Mouse (Mus musculus) brain, adult 2 months (tissue): Measurements from ENCODE around the gene Kat6b.

Experiments used
- DNase-seq: peaks from one replicate; pipeline ENCODE4 v3.0.0; 2011; ENCODE audit warnings: low read depth, low spot score

Gene Kat6b

DNA sequence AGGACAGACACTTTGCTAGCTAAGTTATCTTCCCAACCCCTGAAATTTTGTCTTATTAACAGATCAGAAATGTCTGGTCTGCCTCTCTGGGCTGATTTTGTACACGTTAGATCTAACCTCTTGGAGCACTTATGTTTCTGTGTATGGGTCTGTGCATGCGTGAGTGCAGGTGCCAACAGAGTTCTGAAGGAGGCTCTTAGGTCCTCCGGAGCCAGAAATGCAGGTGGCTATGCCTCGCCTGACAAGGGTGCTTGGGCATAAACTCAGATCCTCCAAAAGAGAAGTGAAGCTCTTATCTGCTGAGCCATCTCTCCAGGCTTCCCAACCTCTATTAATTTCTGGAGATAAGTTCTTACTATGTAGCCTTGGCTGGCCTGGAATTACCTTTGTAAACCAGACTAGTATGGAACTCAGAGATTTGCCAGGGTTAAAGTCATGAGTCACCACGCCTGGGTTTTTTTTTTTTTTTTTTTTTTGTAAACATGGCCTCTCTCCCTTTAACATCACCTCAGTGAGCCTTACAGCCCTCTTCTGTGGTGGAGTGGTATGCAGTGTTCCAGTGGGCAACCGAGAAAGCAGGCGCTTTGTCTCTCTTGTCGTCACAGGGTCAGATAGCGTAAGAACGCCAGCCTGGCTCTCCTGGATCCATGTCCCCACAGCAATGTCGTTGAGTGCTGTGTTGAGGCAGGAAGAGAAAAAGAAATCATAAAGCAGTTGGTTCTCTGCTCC, 79.4 kb downstream of the Kat6b start:
- no peak for DNase-seq

DNA sequence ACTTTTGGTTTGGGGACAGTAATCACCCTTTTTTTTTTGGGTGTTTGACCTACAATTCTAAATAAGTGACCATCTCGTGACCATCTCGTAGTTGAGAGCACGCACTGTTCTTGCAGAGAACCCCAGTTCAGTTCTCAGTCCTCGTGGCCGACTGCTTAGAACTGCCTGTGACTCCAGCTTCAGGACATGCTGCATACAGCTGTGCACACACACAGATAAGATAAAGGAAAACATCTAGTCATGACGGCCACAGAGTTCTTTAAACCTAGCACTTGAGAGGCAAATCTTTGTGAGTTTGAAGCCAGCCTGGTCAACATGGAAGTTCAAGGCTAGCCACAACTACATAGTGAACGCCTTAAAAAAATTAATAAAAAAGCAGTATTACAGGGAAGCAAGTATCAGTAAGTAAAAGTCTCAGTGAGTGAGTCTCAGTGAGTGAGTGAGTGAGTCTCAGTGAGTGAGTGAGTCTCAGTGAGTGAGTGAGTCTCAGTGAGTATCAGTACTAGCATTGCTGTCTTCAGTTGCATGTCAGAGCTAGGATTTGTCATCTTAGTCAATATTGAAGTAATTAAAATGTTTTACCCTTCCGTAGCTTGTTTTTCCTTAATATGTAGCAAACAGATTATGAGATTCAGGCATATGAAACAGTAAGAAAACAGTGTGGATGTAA, 80.3 kb downstream of the Kat6b start:
- DNase-seq: no peak

DNA sequence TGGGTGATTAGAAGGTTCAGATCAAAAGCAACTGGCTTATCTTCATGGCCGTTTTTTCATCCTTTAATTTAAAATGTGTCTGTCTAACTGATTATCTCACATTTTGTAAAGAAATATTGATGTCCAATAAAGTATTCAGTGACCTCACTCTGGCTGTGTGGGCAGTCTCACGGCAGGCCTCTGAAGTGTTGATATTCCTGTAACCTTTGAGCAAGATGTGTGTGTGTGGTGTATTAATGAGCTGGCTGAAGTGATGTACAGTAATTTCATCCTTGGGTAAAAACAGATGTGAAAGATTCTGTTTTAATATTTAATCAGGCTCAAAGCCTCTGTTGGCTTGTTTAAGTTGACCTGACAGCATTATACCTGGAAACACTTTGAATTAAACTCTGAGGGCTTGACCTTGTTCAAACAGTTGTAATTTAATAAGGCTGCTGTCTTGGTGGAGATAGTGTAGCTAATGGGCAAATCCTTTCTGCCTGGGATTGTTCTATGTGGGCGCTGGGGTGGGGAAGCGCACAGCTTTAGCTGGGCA, 82.4 kb downstream of the Kat6b start:
- no peak for DNase-seq

DNA sequence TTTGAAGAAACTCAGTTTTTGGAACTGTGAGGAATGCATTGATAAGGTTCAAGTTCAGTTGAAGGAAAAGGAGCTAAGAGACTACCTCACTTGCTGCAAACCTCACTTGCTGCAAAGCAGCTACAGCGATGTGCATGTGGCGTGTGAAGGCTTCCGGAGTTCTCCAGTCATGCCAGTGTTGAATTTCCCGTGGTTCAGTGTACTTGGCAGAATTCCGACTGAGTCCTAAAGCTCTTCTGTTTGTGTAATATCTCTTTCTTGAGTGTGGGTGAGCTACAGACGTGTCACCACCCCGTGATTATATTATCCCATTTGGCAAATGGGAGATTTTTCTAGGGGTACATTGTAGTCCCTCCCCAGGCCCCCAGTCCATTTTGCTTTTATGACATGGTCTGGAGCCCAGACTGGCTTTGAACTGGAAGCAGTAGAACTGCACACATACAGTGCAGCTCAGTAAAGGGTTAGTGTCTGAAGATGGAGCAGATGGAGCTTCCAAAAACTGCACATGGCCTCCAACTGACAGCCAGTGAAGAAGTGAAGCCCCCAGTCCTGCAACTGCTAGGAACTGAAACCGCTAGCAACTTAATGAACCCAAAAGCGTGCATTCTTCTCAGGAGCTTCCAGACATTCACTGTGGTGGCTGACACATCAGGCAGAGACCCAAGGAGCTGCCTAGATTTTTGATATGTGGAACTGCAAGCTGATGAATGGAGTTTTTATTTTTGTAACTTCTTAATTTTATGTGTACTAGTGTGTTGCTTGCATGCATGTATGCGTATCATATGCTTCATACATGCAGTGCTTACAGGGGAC, 84.5 kb downstream of the Kat6b start:
- peak; percentile 75 for DNase-seq

DNA sequence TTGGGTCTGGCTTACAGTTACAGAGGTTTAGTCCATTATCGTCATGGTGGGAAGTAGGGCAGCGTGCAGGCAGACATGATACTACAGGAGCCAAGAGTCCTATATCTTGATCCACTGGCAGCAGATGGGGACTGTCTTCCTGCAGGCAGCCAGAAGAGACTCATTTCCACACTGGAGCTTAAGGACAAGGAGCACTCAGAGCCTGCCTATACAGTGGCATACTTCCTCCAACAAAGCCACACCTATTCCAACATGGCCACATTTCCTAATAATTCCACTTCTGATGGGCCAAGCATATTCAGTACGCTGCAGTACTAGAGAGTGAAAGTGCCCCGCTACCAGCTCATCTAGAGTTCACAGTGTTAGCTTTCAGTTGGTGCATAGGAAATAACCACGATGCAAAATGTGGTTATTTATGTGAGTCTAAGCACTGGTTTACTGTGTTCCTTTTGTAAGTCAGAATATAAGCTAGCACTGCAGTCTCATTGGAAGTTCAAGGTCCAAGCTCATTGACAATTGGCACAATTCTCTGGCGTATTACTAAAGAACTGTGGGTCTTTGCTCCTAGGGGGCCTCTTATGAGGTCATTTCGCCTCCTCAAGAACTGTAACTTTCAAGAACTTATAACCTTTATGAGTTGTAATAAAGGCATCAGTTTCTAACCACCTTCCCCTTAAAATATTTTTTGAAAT, 86.2 kb downstream of the Kat6b start:
- no peak for DNase-seq

DNA sequence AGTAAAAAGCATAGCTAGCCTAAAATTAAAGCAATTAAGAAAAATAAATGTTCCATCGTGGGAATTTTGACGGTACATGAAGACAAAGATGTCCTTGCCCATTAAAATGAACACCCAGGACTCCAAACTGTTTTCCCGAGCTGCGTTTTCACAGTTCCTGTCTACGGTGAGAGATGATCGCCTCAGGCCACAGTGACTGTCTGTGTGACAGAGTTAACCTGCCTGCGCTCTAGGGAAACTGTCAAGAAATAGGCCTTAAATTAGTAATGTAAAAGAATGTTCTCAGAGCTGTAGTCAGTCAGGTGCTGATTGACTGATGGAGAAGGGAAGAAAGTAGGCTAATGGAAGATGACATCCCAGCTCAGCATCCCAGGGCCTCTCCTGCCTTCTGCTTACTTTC, 87.6 kb downstream of the Kat6b start:
- DNase-seq: peak; percentile 33

DNA sequence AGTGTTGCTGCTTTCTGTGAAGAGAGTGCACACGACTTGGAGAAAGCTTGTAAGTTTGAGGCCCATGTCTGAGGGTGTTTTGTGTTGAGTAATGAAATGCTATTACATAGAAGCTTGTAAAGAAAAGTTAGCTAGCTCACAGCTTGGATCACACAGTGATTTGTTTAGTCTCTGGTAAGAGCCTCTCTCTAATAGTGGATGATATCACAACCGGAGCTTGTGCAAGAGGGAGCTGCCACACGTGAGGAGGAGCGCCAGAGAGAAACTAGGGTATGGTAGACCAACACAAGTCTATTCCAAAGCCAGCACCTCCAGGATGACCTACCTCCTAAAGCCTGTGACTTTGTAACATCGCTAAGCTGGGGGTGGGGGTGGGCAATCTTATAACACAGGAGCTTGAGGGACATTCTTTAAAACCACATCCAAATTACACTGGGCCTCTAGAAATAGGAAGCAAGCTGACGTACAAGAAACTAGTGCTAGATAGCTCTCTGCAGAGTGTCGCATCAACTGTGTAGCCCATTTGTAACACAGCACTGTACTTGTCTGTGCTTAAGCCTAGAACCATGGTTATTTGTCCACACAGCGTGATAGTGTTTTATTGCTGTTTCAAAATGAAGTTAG, 93.6 kb downstream of the Kat6b start:
- no peak for DNase-seq

DNA sequence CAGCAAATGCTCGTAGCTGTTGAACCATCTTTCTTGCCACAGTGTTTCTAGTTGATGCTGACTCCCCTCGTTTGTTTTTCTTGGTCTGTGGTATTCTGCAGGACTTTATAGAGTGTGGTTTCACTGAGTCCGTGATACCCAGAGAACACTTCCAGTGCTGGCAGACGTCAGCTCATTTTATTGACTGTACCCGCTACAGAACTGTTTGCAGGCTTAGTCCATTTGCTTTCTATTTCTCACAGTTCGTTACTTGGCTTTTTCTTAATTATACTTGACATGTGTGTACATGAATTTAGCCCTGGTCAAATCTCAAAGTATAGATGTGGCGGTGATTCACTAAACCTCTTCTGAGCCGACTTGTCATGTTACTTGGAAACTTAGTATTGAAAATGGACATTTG, 95.6 kb downstream of the Kat6b start:
- DNase-seq: no peak

DNA sequence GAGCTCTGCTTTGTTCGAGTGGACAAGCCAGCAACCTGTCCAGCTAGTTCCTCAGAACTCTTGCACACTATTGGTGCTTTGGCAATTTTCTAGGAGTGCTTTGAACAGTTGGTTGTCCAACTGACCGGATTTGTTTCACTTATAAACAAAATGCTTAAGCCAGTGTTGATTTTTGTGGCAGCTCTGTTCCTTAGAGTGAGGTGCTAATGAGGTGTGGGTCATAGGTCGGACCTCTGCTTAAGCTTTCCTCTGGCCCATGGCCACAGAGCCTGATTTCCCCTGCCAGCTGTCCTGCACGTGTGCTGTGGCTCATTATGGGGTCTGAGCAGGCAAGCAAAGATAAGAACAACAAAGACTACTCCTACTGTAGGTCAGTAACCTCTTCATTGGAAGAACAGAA, 100.0 kb downstream of the Kat6b start:
- no peak for DNase-seq

DNA sequence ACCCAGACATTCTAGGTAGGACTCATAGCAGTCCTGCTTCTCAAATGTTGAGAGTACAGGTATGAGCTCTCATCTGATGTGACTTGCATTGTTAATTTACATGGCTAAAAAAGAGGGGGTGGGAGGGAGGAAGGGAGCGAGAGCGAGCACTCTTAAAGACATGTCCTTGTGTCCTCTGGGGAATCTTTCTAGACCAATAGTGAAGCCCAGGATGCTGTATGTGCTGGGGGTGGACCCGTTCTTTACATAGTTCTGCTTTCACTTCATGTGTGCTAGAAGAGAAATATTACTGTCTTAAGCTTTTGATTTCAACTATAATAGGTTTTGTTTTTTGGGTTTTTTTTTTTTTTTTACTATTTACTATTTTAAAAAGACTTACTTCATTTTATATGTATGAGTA, 101.1 kb downstream of the Kat6b start:
- DNase-seq: no peak

DNA sequence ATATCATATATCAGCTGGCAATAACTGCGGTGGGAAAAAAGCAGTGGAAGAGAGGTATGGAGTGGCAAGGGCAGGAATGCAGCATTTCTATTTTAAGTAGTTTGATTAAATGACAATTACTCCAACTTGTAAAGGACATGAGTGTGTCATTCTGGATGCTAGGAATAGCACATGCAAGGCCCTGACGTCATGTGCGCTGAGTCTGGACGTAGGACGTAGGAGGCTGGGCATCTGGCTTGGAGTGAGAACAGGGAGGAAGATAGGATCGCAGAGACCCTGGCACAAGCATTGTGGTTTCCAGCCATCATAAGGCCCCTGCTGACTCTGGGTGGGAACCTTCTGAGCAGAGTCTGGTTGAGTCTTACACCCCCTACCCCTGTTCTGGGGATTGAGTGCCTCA, 101.8 kb downstream of the Kat6b start:
- peak; percentile 81 for DNase-seq

DNA sequence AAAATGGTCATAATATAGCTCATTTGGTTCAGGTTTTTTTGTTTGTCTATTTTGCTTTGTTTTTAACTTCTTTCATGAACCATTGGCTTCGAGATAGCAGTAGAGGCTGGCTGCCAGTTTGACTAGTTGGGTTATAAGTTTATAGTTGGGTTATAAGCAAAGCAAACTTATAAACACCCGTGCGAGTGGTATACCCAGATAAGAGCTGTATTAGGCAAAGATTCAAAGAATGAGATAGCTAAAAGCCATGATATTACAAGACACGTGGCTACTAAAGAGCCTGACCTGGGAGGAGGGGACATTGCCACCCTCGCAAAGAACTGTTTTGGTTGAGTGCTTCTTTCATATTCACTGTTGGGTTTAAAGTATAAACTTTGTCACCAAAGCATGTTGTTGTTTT, 102.6 kb downstream of the Kat6b start:
- no peak for DNase-seq

DNA sequence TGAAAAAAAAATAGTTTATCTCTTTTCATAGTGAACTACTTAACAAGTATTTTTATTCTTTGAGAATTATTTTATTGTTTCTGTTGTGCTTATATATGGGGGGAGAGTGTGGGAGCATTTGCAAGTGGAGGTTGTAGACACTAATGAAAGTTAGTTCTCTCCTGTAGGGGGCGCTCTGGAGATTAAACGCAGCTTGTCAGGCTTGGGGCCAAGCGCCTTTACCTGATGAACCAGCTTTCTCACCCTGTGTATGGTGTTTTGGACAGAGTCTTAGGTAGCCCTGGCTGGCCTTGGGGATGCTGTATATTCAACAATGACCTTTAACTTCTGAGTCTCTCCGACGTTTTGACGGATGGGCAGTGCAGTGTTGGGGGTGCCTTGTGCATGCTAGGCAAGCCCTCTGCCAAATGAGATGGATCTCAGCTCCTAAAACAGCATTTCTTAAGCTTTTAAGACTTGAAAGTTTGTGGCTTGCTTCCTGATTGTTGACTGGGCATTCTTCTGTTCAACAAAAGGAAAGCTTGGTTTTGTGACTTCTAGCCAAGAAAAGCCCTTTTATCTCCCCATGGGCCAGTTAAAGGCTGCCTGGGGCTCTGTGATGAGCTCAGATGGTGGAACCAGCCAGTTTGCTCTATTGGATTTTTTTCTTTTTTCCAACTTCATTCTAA, 103.4 kb downstream of the Kat6b start:
- DNase-seq: peak; percentile 33

DNA sequence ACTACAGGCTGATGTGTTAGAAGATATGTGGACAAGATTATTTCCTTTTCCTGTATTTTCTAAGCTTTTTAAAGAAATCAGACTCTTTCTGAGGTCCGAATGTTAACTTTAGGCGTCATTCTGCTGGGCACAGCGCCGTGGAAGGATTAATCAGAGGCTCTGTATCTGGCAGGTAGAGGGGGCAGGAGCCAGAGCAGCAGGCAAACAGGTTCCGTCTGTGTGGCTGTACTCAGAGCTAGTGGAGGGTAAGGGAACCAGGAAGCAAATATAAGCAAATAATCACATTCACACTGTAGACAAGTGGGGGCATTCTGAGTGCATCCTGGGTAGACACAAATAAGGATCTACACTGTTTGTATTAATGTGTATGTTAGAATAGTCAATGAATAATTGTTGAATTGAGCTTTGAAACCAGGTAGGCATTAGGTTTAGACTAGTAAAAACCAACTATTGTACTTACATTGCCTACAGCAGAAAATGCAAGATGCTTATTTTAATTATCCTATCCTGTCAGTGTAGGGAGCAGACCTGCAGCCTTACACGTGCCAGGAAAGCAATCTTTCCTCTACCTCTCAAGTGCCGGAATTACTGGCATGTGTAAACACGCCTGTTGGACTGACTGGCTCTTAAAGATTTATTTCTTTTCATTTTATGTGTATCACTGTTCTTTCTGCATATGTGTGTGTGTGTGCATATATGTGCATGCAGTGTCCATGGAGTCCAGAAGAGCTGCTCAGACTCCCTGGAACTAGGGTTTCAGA, 104.4 kb downstream of the Kat6b start:
- peak; percentile 48 for DNase-seq

DNA sequence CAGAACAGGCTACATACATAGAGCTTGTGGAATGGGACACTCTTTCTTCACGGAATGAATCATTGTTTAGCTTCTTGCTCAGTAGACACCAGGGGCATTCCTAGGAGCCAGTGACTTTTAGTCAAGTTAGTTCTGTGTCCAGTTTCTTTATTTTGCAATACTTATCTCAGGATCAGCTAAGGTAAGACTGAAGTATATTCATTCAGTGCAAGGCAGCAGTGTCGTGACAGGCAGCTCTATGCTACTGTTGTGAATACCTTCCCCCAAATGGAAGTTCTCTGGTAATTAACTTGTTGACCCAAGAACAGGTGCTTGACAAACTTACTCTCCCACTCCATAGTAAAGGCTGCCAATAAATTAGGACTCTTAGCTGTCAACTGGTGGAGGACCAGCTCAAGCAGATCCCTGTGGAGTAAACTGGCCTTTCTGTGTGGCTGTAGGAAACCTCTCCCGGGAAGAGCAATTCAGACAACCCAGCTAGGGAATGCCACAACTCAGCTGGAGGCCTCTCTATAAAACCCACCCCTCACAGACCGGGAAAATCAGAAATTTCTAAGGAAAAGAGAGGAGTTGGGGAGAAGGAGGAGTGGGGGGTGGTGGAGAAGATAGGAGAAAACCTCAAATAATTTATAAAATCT, 105.4 kb downstream of the Kat6b start:
- DNase-seq: no peak

DNA sequence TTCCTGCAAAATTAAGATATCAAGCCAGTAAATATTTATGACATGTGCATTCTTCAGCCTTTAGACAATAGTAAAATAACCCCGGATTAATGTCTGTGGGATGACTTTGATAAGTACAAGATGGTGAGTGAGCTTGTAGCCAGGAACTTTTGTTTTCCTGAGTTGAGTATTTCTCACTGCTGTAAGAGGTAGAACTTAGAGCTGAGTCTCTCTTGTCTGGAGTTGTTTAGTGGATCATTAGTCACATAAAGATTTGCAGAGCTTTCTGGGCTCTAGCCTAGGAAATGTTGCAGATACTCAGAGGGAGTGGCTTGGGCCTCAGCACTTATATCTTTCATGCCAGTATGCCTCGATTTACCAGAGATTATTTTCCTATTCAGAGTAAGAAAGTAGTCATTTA, 106.7 kb downstream of the Kat6b start:
- no peak for DNase-seq

DNA sequence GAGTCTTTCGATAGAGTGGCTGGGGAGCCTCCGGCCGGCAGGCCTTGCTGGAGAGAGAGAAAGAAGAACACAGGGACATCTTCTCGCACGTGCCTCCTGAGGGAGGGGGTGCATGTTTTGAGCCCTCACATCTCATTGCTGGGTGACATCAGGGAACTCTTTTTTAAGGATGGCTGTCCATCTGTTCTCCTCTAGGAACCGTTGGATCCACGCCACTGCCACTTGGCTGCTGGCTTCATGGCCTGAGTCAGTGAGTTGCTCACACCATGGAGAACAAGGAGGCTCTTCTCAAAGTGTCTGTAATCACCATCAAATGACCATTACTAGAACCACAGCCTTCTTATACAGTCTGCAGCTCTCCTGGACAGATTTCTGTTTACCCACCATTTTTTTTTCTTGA, 108.4 kb downstream of the Kat6b start:
- peak; percentile 94 for DNase-seq

DNA sequence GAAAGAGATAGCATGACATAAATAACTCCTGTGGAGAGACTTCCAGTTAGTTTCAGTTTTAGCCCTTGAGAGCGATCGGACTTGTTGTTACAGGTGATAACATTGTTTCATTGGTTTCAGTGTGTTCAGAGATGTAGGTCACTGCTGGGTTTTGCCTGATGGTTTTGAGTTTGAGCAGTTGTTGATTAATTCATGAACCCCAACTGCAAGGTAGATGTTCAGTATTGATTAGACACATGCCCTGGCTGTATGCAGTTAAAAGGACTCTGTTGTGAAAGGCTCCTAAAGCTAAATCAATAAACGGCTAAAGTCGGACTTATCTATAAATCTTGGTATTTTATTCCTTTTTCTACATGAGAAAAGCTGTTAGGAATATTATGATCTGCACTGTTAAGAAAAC, 109.0 kb downstream of the Kat6b start:
- DNase-seq: no peak

DNA sequence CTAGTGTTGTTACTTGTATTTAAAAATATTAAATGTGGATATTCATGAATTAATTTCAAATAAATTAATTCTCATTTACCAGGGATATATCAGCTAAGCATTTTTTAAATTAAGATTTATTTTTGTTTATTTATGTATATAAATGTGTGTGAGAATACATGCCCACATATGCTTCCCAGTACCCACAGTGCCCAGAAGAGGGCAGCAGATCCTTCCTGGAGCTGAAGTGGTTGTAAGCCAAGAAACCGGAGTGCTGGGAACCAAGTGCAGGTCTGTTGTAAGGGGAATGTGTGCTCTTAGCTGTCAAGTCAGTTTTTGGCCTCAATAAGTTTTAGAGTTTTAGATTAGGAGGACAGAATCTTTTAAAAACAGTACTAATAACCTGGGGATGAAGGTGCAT, 110.9 kb downstream of the Kat6b start:
- no peak for DNase-seq
